Mouse (Mus musculus) myocyte (in vitro differentiated cells): ENCODE measurements around the gene Cog2.

Experiments used
- MYOD1 ChIP-seq, 3 experiments: IDR thresholded peaks; one replicate each; pipeline ENCODE4 v1.6.1; 2011; ENCODE audit warnings: control low read depth in 2 of 3, low read depth in 2 of 3, mild to moderate bottlenecking in 2 of 3, moderate library complexity in 1 of 3; ENCODE audit not compliant: insufficient read length in 2 of 3, control insufficient read depth in 1 of 3
- POLR2A ChIP-seq: IDR thresholded peaks from one replicate; pipeline ENCODE4 v1.6.1; 2011; ENCODE audit warnings: low read depth, mild to moderate bottlenecking, control low read depth, moderate library complexity; ENCODE audit not compliant: insufficient read length

- TF ChIP-seq POLR2A (no peak), MYOD1 (IDR thresholded peaks at IDR 0.05; ENCODE audit: control insufficient read depth in 1 of 3, insufficient read length in 2 of 3, low read depth in 2 of 3) (no peak)
Observed at GRCm38 (mm10) chr8:124540906-124541305, 20.3 kb downstream of the Cog2 start.
